Mouse (Mus musculus): ENCODE results near the gene Slc33a1. TPM values are rescaled to one million over a fixed set of nuclear protein-coding genes. Genes with fewer than 3 reads are reported as not detected.

Gene Slc33a1
- polyA plus RNA-seq, 1 experiment from 2014 or later = 23.6 TPM

- 5% methylated on average over 48 of the region's 48 CpGs for WGBS
- H3K36me3 ChIP-seq = no peaks in the 10 kb centered on the region
- peak within 1 kb of the TSS; percentile 80 for H3K27ac ChIP-seq
- no peaks in the 10 kb centered on the region for H3K27me3 ChIP-seq
- H3K4me3 ChIP-seq (replicated peaks) = peak within 1 kb of the TSS; percentile 57
- ATAC-seq (replicated peaks; ENCODE audit: low FRiP score) = peak; percentile 98
- H3K4me2 ChIP-seq = peak within 1 kb of the TSS; percentile 65
- peaks cover 7% of the 10 kb centered on the region; the same call in 1 of the 2 replicates for H3K4me1 ChIP-seq
- H3K9me3 ChIP-seq (replicated peaks) = no peaks in the 10 kb centered on the region
- H3K9ac ChIP-seq = peak within 1 kb of the TSS; percentile 63
These were observed 35.4 kb downstream of the Slc33a1 start, which contains the start of gene E130311K13Rik for GRCm38 (mm10) chr3:63928878-63929859. E130311K13Rik (minus strand) TSS chr3:63929472.

GRCm38 (mm10) chr3:63919634-63920033, 44.9 kb downstream of the Slc33a1 start:
- ATAC-seq (replicated peaks; ENCODE audit: low FRiP score) = no peak
- WGBS = 73% methylated on average over 3 of the region's 3 CpGs

DNA sequence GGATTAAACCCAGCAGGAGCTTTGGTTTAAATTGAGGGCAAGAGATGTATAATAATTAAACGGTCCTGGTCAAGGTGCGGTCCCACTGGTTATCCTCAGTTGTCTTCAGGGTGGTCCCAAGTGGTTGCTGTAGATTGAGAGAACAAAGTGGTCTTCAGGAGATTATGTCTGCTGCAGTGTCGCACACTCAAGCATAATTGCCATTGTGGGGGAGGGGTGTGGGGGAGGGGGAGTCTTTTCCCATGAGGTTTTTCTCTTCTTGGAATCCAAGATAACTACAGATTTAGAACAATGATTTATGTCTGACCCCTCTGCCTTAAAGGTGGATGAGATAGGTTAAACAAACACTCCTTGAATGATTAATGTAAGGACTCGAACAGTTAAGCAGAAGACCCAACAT, 54.3 kb downstream of the Slc33a1 start:
- H3K4me3 ChIP-seq (replicated peaks) = no peak overlapping the region

More at GRCm38 (mm10) chr3:63919634-63920033, 44.9 kb downstream of the Slc33a1 start:
- no peak overlapping the region for H3K4me2 ChIP-seq
- H3K4me1 ChIP-seq = no peaks in the 10 kb centered on the region
- H3K4me3 ChIP-seq (replicated peaks) = no peak overlapping the region
- no peak overlapping the region for H3K27ac ChIP-seq
- H3K36me3 ChIP-seq = peaks cover 16% of the 10 kb centered on the region
- H3K9me3 ChIP-seq (replicated peaks) = no peaks in the 10 kb centered on the region
- no peaks in the 10 kb centered on the region for H3K27me3 ChIP-seq
- no peak overlapping the region for H3K9ac ChIP-seq

GRCm38 (mm10) chr3:63905241-63905640, 59.3 kb downstream of the Slc33a1 start:
- peaks cover 10% of the 10 kb centered on the region for H3K4me1 ChIP-seq
- no peak for ATAC-seq (replicated peaks; ENCODE audit: low FRiP score)
- WGBS = 2% methylated on average over 18 of the region's 18 CpGs
- no peaks in the 10 kb centered on the region for H3K36me3 ChIP-seq
- no peaks in the 10 kb centered on the region for H3K9me3 ChIP-seq (replicated peaks)
- H3K4me3 ChIP-seq (replicated peaks) = peak overlapping the region; percentile 36
- H3K9ac ChIP-seq = peak overlapping the region; percentile 43
- H3K27me3 ChIP-seq = no peaks in the 10 kb centered on the region; the same call in 1 of the 2 replicates
- no peak overlapping the region for H3K27ac ChIP-seq
- peak overlapping the region; percentile 71 for H3K4me2 ChIP-seq

More for the DNA sequence above, 54.3 kb downstream of the Slc33a1 start:
- ATAC-seq (replicated peaks; ENCODE audit: low FRiP score) = no peak
- Histone ChIP-seq H3K4me2 (no peak overlapping the region), H3K27me3 (no peaks in the 10 kb centered on the region; the same call in 1 of the 2 replicates), H3K9me3 (replicated peaks) (no peaks in the 10 kb centered on the region), H3K9ac (no peak overlapping the region), H3K4me1 (peaks cover 2% of the 10 kb centered on the region), H3K27ac (no peak overlapping the region), H3K36me3 (no peaks in the 10 kb centered on the region)
- 49% methylated on average over 4 of the region's 4 CpGs for WGBS

DNA sequence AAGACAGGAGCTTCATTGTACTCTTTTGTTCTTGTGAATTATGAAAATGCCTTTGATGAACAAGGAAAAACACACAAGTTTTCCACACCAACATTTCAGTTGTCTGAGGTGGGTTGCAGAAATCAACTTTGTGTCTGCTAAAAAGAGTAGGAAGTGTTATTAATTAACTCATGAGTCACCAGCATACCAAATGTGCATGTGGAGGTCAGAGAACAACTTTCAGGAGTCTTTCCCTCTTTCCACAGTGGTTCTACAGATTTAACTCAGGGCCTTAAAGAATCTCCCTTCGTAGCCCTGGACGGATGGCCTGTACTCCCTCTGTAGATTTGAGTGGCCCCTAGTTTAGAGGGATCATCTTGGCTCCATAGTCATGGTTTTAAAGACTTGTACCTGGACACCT, 60.4 kb downstream of the Slc33a1 start:
- no peak for ATAC-seq (replicated peaks; ENCODE audit: low FRiP score)
- Histone ChIP-seq H3K9ac (no peak overlapping the region), H3K27ac (peak overlapping the region; percentile 75), H3K36me3 (no peaks in the 10 kb centered on the region), H3K27me3 (no peaks in the 10 kb centered on the region; the same call in 1 of the 2 replicates), H3K4me1 (peaks cover 20% of the 10 kb centered on the region), H3K4me2 (no peak overlapping the region), H3K4me3 (replicated peaks) (no peak overlapping the region), H3K9me3 (replicated peaks) (no peaks in the 10 kb centered on the region)
- WGBS = 74% methylated on average over 2 of the region's 2 CpGs

- peak overlapping the region; percentile 59 for H3K4me3 ChIP-seq (replicated peaks)
- H3K4me2 ChIP-seq = peak overlapping the region; percentile 88
- no peaks in the 10 kb centered on the region for H3K36me3 ChIP-seq
- ATAC-seq (replicated peaks; ENCODE audit: low FRiP score) = peak; percentile 53
- no peak overlapping the region for H3K9ac ChIP-seq
- H3K4me1 ChIP-seq = peaks cover 42% of the 10 kb centered on the region
- H3K27ac ChIP-seq = peak overlapping the region; percentile 89
- H3K9me3 ChIP-seq (replicated peaks) = no peaks in the 10 kb centered on the region
- H3K27me3 ChIP-seq = no peaks in the 10 kb centered on the region
- 3% methylated on average over 12 of the region's 12 CpGs for WGBS
These were observed 64.5 kb downstream of the Slc33a1 start for GRCm38 (mm10) chr3:63900021-63900571.

DNA sequence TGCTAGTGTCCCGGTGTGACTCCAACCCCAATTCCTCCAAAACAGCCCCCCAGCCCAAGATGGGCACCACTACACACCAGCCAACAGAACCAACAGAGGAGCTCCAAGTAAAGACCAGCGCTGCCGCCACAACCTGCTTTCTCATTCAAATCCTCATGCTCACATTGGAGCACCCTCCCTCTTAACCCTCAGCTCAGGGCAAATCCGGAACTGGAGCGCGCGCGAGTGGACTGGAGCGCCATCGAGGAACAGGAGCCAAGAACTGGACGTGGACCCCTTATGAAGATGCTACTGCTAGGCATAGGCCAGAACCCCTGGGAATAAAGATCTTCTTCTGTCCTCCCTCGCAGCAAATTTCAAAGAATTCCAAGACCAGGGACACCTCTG, 65.3 kb downstream of the Slc33a1 start, which contains the start of gene Plch1:
Gene Plch1 (minus strand): TSS at position 164 of the 387 bp plus-strand sequence.
- Histone ChIP-seq H3K4me2 (peak within 1 kb of the TSS; percentile 88), H3K4me1 (peaks cover 43% of the 10 kb centered on the region), H3K9ac (peak within 1 kb of the TSS; percentile 58), H3K36me3 (no peaks in the 10 kb centered on the region), H3K4me3 (replicated peaks) (peak within 1 kb of the TSS; percentile 59), H3K9me3 (replicated peaks) (no peaks in the 10 kb centered on the region), H3K27me3 (no peaks in the 10 kb centered on the region), H3K27ac (peak within 1 kb of the TSS; percentile 89)
- peak; percentile 77 for ATAC-seq (replicated peaks; ENCODE audit: low FRiP score)
- WGBS = under 1% methylated on average over 12 of the region's 12 CpGs

- ATAC-seq (replicated peaks; ENCODE audit: low FRiP score) = peak; percentile 80
- peak overlapping the region; percentile 89 for H3K27ac ChIP-seq
- peak overlapping the region; percentile 88 for H3K4me2 ChIP-seq
- no peaks in the 10 kb centered on the region for H3K36me3 ChIP-seq
- WGBS = under 1% methylated on average over 41 of the region's 41 CpGs
- peak overlapping the region; percentile 58 for H3K9ac ChIP-seq
- no peaks in the 10 kb centered on the region for H3K9me3 ChIP-seq (replicated peaks)
- peak overlapping the region; percentile 59 for H3K4me3 ChIP-seq (replicated peaks)
- no peaks in the 10 kb centered on the region for H3K27me3 ChIP-seq
- H3K4me1 ChIP-seq = peaks cover 41% of the 10 kb centered on the region
These were observed 65.8 kb downstream of the Slc33a1 start for GRCm38 (mm10) chr3:63898581-63899308.

DNA sequence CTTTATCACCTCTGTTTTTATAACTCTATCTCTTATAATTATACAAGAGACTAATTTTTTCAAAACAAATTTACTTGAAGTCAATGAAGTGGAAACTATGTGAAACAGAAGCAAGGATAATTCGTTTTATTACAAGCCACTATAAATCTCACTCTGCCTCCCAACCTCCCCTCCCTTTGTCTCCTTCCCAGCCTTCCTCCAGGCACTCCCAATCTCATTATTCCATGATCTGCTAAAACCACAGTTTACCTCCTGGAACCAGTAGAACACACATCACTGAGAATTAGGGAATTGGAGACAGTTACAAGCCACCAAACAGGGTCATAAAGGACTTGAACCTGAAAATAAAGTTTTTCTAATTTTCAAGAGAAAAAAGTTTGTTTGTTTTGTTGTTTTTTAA, 67.4 kb downstream of the Slc33a1 start:
- WGBS = 2% methylated on average over 1 of the region's 1 CpGs
- Histone ChIP-seq H3K4me1 (peaks cover 45% of the 10 kb centered on the region), H3K27ac (no peak overlapping the region), H3K4me2 (peak overlapping the region; percentile 88), H3K9me3 (replicated peaks) (no peaks in the 10 kb centered on the region), H3K27me3 (no peaks in the 10 kb centered on the region), H3K4me3 (replicated peaks) (0 out of 2 replicates have a peak overlapping the region, but pooled peaks have one; percentile 59), H3K9ac (no peak overlapping the region), H3K36me3 (no peaks in the 10 kb centered on the region)
- no peak for ATAC-seq (replicated peaks; ENCODE audit: low FRiP score)

DNA sequence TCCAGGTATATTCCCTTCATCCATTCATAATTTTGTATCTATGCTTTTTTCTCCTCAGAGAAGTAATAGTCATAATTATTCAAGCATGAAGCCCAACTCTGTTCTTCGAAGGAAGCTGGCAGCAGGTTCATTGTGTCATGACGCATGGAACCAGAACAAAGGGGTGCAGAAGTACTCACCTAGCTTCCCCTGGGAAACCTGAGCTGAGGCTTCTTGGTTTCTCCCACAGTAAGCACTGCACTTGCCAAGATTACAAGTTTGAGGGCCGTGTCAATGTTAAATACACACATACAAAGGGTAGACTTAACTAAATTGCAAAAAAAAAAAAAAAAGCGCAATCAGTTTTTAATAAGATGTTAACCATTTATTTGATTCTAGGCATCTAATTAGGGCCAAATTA, 68.3 kb downstream of the Slc33a1 start:
- Histone ChIP-seq H3K4me2 (0 out of 2 replicates have a peak overlapping the region, but pooled peaks have one; percentile 19), H3K4me3 (replicated peaks) (no peak overlapping the region), H3K36me3 (no peaks in the 10 kb centered on the region), H3K27ac (no peak overlapping the region), H3K9me3 (replicated peaks) (no peaks in the 10 kb centered on the region), H3K9ac (no peak overlapping the region), H3K4me1 (peaks cover 45% of the 10 kb centered on the region), H3K27me3 (no peaks in the 10 kb centered on the region)
- WGBS = 53% methylated on average over 4 of the region's 4 CpGs
- no peak for ATAC-seq (replicated peaks; ENCODE audit: low FRiP score)

- H3K36me3 ChIP-seq = no peaks in the 10 kb centered on the region
- WGBS = 25% methylated on average over 2 of the region's 2 CpGs
- H3K27ac ChIP-seq = no peak overlapping the region
- H3K9me3 ChIP-seq (replicated peaks) = no peaks in the 10 kb centered on the region
- no peak overlapping the region for H3K4me2 ChIP-seq
- peaks cover 45% of the 10 kb centered on the region for H3K4me1 ChIP-seq
- H3K9ac ChIP-seq = no peak overlapping the region
- no peak for ATAC-seq (replicated peaks; ENCODE audit: low FRiP score)
- no peak overlapping the region for H3K4me3 ChIP-seq (replicated peaks)
- H3K27me3 ChIP-seq = no peaks in the 10 kb centered on the region
These were observed 68.8 kb downstream of the Slc33a1 start for GRCm38 (mm10) chr3:63895786-63896185.
